Mouse (Mus musculus): ENCODE results near the gene Cpne5.
"Not testable (repeated sequence)": the region's sequence is repeated elsewhere in the genome, so short reads cannot be mapped to it uniquely, and the experiment has no call there.

Cpne5 gene

DNA sequence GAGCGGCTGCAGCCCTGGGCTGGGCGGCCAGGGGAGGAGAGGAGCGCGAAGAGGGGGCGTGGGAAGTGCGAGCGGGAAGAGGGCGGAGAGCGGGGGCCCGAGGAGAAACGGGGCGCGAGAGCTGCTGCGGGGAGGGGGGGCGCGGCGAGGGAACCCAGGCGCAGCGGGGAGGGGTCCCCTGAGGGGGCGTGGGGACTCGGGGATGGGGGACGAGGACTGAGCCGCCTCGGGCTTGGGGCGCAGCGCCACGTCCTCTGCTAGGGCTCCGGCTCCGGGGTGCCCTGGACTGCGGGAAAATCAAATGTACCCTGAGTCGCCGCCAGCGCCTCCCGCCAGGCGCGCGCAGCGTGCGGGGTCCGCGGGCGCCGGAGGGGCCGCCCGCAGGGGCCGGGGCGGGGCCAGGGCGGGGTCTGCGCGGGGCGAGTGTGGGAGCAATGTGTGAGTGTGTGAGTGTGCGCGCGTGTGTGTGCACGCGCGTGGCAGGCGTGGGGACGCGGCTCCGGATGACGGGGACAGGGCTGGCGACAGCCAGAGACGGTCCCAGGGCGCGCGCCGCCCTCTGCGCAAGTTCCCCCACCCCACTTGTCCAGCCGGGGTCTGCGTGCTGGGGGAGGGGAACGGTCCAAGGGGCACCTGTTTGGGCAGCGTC, at the start of gene Cpne5:
Gene Cpne5 (minus strand): TSS at position 396 of the 649 bp plus-strand sequence.
- no peak for DNase-seq

DNA sequence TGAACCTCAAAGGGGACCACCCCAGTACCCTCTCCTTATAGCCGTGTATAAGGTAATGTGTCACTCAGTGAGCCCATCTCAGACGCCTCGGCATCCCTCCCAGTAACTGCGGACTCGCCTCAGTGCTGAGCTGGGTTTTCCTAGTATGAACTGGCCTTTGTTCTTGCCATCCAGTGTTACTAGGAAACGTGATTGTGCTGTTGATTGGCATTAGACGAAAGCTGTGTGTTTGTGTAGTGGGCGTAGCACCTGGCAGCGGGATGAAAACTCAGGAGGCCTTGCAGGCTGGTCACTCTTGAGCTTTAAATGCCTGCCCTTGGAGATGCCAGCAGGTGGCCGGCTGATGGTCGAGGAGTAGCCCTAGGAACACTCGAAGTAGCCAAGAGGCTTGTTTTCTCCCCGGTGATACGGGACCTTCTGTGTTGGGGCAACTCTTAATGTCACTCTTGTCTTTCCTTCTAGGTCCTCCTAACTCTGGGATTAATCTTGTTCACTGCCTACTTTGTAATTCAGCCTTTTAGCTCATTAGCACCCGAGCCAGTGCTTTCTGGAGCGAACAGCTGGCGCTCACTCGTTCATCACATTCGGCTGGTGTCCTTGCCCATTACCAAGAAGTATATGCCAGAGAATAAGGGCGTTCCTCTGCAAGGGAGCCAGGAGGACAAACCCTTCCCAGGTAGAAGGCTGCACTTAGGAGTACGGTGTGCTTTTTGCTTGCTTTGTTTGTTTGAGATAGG, 44.4 kb upstream of the Cpne5 start:
- DNase-seq = no peak

DNA sequence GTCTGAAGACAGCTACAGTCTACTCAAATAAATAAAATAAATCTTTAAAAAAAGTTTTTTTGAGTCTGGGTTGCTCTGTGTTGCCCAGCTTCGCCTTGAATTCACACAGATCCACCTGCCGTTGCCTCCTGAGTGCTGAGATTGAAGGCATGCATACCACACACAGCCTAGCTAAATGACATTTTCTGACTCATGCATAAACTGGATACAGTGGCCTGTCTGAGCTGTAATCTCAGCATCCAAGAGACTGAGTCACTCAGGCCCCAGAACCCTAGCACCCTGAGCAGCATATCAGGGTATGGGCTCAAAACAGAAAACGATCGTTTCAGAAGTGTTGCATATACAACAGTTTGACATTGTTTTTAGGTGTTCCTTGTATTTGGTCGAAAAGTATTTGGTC, 43.6 kb upstream of the Cpne5 start:
- DNase-seq = no peak

DNA sequence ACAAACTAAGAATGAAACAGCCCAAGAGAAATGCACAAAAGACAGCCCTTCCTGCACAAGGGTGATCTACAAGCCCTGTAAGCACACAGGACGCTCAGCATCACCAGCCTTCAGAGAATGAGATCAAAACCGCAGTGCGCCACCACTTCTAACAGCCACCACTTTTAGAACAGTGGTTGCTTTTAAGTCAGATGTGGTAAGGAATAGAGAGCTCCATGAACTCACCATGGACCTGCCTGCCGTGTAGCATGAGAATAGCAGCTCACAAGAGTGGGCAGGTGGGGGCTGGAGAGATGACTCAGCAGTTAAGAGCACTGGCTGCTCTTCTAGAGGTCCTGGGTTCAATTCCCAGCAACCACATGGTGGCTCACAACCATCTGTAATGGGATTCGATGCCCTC, 42.5 kb upstream of the Cpne5 start:
- DNase-seq = no peak

DNA sequence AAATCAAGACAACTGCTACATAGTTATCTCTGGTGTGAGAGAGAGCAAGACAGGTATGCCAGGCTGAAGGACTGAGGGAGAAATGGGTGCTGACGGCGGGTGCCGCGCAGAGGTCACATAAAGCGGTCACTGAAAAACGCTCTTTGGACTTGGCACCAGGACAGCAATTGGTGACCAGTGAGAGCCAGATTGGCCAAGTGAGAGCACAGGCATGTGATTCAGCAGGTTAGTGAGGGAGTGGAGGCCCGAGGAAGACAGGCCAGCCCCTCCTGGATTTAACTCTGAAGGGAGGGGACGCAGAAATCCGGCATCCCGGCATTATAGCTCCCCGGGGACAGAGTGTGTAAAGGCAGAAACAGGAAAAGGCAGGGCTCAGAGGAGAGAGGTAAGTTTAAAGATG, 35.9 kb upstream of the Cpne5 start:
- no peak for DNase-seq

DNA sequence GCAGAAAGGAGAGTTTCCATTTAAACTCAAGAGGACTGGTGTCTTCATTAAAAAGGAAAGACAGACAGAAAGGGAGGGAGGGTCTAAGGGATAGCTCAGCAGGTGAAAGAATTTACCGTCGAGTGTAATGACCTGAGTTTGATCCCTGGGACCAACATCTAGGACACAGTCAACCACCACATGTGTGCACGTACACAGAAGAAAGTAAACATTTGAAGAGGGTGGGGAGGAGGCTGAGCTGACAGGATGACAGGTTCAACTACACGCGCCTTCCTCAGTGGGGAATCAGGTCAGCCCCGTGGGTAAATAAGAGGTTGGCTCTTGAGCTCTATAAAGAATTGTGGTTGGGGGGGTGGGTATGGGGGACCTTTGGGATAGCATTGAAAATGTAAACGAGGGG, 35.2 kb upstream of the Cpne5 start:
- DNase-seq = no peak

DNA sequence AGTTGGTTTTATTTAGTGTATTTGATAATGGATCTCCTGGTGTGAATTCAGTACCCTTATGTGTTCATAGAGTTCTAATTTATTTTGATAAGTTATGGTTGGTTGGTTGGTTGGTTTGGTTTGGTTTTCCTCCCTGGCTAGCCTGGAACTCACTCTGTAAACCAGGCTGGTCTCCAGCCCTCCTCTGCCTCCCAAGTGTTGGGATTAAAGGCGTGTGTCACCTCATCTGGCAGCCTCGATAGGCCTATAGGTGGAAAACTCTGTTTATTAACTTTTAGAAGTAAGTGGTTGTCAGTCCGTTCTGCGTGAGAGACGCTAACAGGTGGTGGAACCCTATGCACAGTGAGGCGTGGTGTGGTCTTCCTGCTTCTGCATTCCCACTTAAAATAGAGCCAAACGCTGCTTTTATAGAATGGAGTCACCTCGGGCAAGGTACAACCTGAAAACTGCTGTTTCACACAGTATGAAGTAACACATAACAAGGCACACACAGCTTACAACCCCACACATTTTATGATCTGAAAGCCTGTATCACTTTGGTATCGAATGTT, 32.3 kb upstream of the Cpne5 start:
- no peak for DNase-seq

DNA sequence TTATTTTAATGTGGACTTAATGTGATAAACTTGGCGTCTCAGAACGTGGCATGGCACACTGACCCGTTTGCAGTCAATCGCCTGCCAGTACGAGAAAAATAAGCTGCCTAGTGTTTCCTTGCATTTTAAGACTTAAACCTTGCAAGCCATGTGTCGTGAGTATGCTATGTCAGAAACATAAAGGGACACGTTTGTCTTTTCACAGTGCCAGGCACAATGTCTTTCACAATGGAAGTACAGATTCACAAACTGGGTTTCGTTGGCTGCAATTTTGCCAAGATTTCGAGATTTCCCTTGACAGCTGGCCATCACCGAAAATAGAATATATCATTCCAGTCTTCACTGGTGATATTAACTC, 31.4 kb upstream of the Cpne5 start:
- DNase-seq = peak in 1 of 2 experiments; percentile 18

DNA sequence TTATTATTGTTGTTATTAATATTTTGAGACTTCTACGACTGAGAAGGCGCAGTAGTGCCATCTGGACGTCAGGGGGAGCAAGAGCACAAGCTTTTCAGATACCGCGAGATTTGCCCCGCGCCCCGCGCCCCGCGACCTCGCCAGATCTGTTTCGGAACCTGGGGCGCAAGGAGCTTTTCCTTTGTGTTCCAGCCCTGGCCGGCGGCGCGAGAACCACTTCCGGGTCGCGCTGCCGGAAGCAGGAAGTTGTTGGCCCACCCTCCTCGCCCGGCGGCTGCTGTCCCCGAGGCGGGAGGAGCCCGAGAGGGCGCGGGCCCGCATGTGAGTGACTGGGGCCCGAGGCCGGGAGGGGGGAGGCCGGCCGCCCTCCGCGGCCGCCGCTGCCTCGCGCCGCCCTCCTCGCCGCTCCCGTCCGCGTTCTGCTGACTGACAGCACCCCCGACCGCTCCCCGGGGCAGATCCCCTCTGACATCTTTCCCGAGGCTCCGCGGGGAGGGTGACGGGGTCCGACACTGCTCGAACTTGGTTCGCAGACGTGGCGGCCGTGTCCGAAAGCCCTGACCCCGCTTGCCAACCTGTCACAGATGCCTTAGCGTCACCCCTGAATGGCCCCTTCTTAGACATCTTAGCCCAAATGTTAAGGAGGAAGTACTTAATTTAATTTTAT, 30.8 kb upstream of the Cpne5 start, which contains the start of gene BC004004:
Gene BC004004 (plus strand): TSS at position 107 of the 667 bp plus-strand sequence.
- peak; percentile 95 to 98 for DNase-seq

DNA sequence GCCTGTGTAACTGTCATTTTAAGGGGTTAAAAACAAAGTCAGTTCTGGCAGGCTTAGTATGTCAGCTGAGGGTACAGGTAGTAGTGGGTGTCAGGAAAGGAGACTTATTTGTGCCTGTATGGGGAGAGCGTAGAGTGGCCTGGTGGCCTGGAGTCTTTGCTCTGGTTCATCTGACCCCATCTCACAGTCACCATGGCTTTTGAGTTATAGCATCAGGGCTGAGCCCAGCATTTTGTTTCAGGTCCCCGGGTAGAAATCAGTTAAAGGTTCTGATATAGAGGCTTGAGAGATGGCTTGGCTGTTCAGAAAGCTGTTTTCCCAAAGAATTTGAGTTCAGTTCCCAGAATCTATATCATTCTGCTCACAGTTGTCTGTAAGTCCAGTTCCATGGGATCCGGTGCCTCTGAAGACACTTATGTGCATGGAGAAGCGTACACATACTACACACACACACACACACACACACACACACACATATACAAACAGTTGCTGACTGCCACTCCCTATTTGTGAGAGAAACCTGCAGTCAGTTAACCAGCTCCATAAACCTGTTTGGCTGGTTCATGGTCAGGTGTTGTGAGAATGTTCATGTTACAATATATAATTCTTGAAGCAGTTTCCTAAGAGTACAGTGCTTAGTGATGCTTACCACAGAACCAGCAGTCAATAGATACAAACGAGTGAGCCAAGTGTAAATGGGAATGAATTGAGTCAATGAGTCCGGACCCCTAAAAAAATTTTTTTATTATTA, 30.1 kb upstream of the Cpne5 start:
- peak in 1 of 2 experiments; percentile 29 for DNase-seq

DNA sequence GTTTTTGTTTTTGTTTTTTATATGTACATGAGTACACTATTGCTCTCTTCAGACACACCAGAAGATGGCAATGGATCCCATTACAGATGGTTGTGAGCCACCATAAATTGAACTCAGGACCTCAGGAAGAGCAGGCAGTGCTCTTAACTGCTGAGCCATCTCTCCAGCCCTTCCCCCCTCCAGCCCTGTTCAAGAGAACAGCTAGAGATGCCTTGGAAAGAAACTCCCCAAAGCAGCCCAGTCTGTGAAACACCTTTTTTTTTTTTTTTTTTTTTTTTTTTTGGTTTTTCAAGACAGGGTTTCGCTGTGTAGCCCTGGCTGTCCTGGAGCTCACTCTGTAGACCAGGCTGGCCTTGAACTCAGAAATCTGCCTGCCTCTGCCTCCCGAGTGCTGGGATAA, 29.1 kb upstream of the Cpne5 start:
- not testable (repeated sequence) for DNase-seq

DNA sequence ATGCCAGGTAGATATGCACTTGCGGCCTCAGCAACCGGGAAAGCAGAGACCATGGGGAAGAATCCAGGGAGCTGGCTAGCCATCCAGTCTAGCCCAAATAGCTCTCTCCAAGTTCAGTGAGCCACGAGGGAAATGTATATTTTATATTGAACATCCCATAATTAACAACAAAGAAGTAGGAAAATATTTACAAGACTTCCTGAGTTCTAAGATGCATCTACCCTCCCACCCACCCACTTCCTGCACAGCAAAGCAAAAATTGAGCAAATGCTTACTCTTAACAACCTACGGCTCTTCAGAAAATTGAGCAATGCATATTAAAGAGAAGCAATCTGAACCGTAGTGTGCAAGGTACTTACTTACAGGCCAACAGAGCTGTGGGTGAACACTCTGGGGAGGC, 26.8 kb upstream of the Cpne5 start:
- no peak for DNase-seq

DNA sequence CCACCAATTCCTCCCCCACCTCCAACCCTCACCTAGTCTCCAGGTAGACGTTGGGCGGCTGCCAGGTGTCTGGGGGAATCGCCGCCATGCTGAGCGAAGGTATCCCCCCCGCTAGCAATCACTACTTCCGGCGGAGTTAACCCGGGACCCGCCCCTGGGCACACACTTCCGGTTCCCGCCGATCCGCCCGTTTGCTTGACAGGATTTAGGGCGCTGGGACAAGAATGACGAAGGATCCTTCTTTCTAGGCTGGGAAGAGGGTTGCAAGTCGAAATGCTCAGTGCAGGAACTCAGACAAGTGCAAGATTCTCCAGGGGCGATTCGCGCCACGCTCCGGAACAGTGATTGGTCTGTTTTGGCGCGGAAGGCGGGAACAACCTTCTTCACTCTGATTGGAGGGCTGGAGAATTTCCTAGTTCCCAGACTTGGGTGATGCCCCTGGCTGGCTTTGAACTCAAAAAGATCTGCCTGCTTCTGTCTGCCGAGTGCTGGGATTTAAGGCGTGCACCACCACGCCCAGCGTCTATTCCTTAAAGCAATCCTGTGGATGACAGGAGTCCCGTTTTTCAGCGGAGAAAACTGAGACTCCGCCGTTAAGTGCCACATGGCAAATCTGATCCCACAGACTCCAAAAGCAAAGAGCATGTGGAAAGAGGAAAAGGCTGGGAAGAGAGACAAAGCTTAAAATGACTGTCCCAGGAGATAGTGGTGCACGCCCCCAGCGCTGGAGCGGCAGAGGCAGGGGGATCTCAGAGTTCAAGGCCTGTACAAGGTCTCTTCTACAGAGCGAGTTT, 26.1 kb upstream of the Cpne5 start, which contains the start of gene Ppil1:
Gene Ppil1 (minus strand): TSS at position 347 of the 794 bp plus-strand sequence.
- DNase-seq = peak; percentile 82

DNA sequence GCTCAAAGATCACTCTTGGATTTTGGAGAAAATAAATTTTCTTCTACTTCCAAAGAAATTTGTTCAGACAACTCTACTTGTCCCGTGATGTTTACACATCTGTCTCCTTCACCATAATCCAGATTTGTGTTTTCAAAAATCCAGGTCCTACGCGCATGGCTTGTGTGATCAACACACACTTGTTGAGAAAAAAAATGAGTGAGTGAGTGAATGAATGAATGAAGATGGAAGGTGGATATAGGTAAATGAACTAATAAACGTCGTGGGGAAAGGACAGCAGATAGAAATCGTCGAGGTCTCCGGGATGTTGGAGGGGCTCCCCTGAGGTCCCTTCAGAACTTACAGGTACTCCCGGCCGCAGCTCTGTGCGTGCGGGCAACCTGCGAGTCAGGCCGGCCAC, 25.4 kb upstream of the Cpne5 start:
- DNase-seq = no peak

DNA sequence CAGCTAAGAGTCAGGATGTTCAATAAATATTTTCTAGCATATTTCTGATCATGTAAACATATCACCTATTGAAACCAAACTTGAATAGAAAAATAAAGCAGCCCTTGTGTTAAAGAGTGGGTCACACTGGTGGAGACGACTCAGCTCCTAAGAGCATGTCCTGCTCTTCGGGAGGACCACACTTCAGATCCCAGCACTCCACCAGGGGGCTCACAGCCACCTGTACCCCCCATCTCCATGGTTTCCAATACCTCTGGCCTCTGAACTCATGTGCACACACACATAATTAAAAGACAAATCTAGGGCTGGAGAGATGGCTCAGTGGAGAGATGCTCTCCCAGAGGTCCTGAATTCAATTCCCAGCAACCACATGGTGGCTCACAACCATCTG, 24.3 kb upstream of the Cpne5 start:
- no peak for DNase-seq

DNA sequence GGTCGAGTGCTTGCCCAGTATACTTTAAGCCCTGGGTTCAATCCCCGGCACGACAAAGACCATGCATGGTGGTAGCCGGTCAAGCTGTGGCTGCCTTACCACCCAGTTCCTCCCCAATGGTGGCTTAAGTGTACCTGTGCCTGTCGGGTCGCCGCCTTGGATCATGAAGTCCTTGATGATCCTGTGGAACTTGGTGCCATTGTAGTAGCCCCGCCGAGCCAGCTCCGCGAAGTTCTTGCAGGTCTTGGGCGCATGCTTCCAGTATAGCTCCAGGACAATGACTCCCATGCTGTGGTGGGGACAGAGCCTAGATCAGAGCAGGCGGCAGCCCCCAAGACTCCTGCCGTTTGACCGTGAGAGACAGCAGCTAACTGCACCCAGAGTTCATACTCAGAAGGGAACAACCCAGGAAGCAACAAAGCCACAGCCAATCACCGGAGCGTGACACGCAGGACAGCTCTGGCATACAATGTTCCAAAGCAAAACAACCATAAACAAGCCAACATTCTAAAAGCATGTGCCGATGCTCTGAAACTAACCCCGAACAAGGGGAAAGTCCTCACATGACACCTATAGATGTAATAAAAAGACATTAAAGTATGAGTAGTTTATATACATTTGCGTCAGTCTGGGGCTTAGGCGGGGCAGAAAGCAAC, 23.8 kb upstream of the Cpne5 start:
- no peak for DNase-seq

DNA sequence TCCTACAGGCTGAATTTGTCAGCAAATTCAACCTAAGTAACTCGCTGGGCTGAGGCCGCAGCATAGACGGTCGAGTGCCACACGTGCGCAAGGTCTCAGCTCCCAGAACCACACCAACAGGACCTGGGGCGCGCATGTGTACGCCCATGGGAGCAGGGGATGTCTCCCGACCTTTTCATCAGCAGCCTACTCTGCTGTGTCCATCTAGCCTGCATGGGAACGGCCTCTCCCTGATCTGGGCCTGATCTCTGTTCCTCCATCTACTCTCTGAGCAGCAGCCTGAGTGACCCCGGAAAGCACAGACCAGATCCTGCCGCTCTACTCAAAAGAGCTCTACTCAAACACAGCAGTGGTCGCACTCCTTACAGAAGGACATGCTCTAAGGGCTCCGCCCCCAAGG, 22.5 kb upstream of the Cpne5 start:
- DNase-seq = no peak

DNA sequence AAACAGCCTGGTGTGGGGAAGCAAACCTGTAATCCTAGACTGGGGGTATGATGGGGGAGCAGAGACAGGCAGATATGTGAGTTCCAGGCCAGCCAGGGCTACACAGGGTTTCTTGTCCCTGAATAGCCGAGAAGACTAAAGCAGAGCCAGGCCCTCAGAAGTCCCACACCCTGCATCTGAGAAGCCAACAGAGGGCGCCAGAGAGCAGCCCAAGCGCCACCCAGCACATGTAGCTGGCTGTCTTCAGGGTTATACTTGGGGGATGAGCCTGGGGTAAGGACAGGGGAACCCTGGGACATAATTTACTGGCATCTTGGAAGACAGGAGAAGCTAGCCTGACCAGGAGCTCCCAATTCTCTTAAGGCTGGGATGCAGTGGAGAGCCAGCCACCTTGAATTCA, 21.5 kb upstream of the Cpne5 start:
- DNase-seq = peak; percentile 82 to 84

DNA sequence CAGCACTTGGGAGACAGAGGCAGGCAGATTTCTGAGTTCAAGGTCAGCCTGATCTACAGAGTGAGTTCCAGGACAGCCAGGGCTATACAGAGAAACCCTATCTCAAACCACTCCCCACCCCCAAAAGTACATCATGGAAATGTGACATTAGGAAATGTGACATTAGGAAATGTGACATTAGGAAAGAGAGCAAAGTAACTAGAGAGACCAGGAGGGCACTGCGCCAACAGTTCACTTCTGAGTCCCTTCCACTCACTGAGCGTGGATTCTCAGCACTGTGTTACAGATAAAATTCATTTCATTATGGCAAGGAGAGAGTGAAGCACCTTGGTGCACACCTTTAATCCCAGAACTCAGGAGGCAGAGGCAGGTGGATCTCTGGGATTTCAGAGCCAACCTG, 21.0 kb upstream of the Cpne5 start:
- DNase-seq = no peak

DNA sequence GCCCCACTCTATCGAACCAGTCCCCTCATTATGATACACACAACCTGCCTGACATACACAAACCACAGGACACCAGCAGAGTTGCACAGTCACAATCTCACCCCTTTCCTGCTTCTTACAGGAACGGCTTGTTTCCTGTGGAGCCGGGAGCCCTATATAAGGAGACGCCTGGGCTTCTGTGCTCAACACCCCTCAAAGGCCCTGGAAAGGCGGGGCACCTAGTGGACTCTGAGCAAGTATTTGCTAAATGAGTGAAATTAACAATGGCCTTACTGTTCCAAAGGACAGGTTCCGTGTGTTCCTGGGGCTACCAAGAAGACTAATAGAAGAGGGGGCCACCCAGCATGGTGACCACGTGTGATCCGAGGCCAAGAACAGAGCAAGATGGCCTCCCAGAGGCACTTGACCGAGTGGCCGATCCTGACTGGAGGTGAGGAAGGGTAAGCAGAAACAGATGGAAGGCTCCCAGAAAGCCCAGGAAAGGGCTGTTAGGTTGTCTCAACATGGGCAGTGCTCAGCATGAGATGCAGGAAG, 20.1 kb upstream of the Cpne5 start:
- DNase-seq = no peak

DNA sequence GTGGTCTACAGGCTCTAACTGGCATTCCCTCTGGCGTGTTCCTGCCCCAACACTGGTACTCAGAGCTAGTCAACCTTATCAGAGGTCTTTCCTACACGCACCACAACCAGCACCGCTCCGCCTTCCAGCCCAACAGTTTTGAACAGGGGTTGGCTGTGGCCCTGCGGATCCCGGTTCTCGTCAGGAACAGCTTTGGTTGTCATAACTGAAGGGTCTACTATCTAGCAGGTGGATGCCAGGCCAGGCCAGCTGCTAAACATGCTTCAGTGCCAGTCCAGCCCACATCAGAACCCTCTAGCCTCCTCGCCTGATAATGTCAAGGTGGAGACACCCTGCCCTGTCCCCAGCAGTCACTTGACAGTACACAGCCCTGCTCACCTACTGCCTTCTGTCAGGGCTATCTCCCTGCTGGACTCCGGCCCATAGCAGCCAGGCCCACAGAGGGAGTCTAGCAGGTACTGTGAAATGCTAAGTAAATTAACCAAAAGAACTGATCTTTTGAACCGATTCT, 19.1 kb upstream of the Cpne5 start:
- DNase-seq = no peak

Measured in cerebellum, postnatal 36 days (tissue).